ENCODE assay signal across 10 mouse cellular contexts in the genomic region with DNA sequence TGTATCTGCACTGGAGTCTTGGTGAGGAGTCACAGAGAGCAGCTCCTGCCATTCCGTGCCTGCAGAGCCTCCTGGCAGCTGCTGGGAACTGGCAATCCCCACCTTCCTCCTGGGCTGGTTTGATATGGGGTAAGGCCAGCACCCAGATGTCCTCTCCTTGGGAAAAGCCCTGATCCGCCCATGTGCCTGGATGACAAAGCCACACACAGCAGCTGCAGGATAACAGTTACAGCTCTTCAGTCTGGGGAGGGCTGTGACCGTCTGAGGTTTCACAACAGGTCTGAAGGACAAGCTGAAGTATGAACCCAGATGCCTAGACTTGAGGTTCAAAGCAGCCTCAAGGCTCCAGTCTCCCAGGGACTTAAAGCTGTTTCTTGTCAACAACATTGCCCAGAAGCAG. TPM values are rescaled to one million over a fixed set of nuclear protein-coding genes. Genes with fewer than 3 reads are reported as not detected.
DNase-seq lines count a peak whose midpoint lies in the region; ATAC-seq and TF ChIP-seq lines count a peak whose summit lies in the region.
"Had no signal": no experiment of that assay in that cellular context is flagged by ENCODE, and none has a peak within 500 bp of the region (broad histone marks: within the 10 kb centered on the region; RNA-seq: fewer than 3 reads in every experiment).

No protein-coding gene starts in this region.

- 26% methylated on average over 3 of the region's 3 CpGs for WGBS in lung, embryonic 14.5 days
- 47% methylated on average over 3 of the region's 3 CpGs for WGBS in embryonic facial prominence, embryonic 15.5 days
- WGBS in liver, embryonic 16.5 days (ENCODE audit: insufficient replicate concordance), result 38% methylated on average over 3 of the region's 3 CpGs
- WGBS in kidney, embryonic 14.5 days, result 45% methylated on average over 3 of the region's 3 CpGs

- peak; percentile 50 for ATAC-seq in lung, embryonic 14.5 days (ENCODE audit: insufficient read depth)
- no peak for ATAC-seq in embryonic facial prominence, embryonic 15.5 days (ENCODE audit: insufficient number of reproducible peaks, low FRiP score, low TSS enrichment, low read depth)
- ATAC-seq in liver, embryonic 16.5 days (ENCODE audit: low read depth), result peak; percentile 67
- no peak for ATAC-seq in kidney, embryonic 14.5 days (ENCODE audit: low FRiP score, low TSS enrichment)

- no peaks in the 10 kb centered on the region for H3K36me3 ChIP-seq in lung, embryonic 14.5 days (ENCODE audit: insufficient read depth)
- no peaks in the 10 kb centered on the region for H3K36me3 ChIP-seq in embryonic facial prominence, embryonic 15.5 days
- no peaks in the 10 kb centered on the region; the same call in 1 of the 2 replicates for H3K36me3 ChIP-seq in liver, embryonic 16.5 days (ENCODE audit: control insufficient read depth, insufficient read depth)
- no peaks in the 10 kb centered on the region for H3K36me3 ChIP-seq in kidney, embryonic 14.5 days (ENCODE audit: control insufficient read depth, insufficient read depth, low read length)

- H3K9me3 ChIP-seq in lung, embryonic 14.5 days (ENCODE audit: low read depth, low read length), result no peaks in the 10 kb centered on the region
- no peaks in the 10 kb centered on the region for H3K9me3 ChIP-seq in embryonic facial prominence, embryonic 15.5 days (replicated peaks)
- no peaks in the 10 kb centered on the region for H3K9me3 ChIP-seq in liver, embryonic 16.5 days (replicated peaks; ENCODE audit: control insufficient read depth, low read length)
- H3K9me3 ChIP-seq in kidney, embryonic 14.5 days (ENCODE audit: control insufficient read depth, low read length), result no peaks in the 10 kb centered on the region

- H3K9ac ChIP-seq in lung, embryonic 14.5 days, result no peak overlapping the region
- H3K9ac ChIP-seq in embryonic facial prominence, embryonic 15.5 days, result no peak overlapping the region
- H3K9ac ChIP-seq in liver, embryonic 16.5 days (ENCODE audit: low read depth, low read length), result peak overlapping the region; percentile 53
- H3K9ac ChIP-seq in kidney, embryonic 14.5 days (ENCODE audit: low read depth, low read length), result no peak overlapping the region

- no peaks in the 10 kb centered on the region for H3K27me3 ChIP-seq in lung, embryonic 14.5 days (ENCODE audit: insufficient read depth, low read length)
- H3K27me3 ChIP-seq in embryonic facial prominence, embryonic 15.5 days, result no peaks in the 10 kb centered on the region
- H3K27me3 ChIP-seq in liver, embryonic 16.5 days (ENCODE audit: control insufficient read depth, insufficient read depth, low read depth, low read length), result no peaks in the 10 kb centered on the region
- 0 out of 2 replicates have a peak, but pooled peaks cover 4% of the 10 kb centered on the region for H3K27me3 ChIP-seq in kidney, embryonic 14.5 days (ENCODE audit: control insufficient read depth, insufficient read depth, low read length)

- peak; percentile 85 for DNase-seq in lung, embryonic 14.5 days
- DNase-seq in lung, postnatal 25 days (ENCODE audit: low spot score), result no peak
- DNase-seq in spleen, postnatal 36 days (ENCODE audit: low spot score in 2 of 2), result peak; percentile 39 to 68
- no peak for DNase-seq in frontal cortex, adult 2 months (ENCODE audit: extremely low spot score in 1 of 2, low spot score in 1 of 2)
- DNase-seq in heart, postnatal 4 days, result no peak
- DNase-seq: cerebellum, adult 2 months; kidney, adult 8-10 months had no signal

- no peak for TF ChIP-seq CTCF in lung, embryonic 14.5 days (IDR thresholded peaks at IDR 0.05; ENCODE audit: low read depth)

- no peak overlapping the region for H3K4me2 ChIP-seq in lung, embryonic 14.5 days
- H3K4me2 ChIP-seq in embryonic facial prominence, embryonic 15.5 days (replicated peaks), result no peak overlapping the region
- peak overlapping the region; percentile 92 for H3K4me2 ChIP-seq in liver, embryonic 16.5 days (ENCODE audit: low read depth, low read length)
- H3K4me2 ChIP-seq in kidney, embryonic 14.5 days (replicated peaks; ENCODE audit: low read depth, low read length), result no peak overlapping the region

- H3K4me3 ChIP-seq in lung, embryonic 14.5 days (ENCODE audit: low read depth, low read length), result no peak overlapping the region
- H3K4me3 ChIP-seq in embryonic facial prominence, embryonic 15.5 days (replicated peaks), result no peak overlapping the region
- peak overlapping the region; percentile 34 for H3K4me3 ChIP-seq in liver, embryonic 16.5 days (ENCODE audit: low read depth, low read length)
- H3K4me3 ChIP-seq in kidney, embryonic 14.5 days (ENCODE audit: low read length), result no peak overlapping the region

- peak overlapping the region; percentile 48; the same call in 1 of the 2 replicates for H3K27ac ChIP-seq in lung, embryonic 14.5 days (ENCODE audit: low read depth)
- peak overlapping the region; percentile 5; the same call in 1 of the 2 replicates for H3K27ac ChIP-seq in embryonic facial prominence, embryonic 15.5 days (replicated peaks)
- peak overlapping the region; percentile 95 for H3K27ac ChIP-seq in liver, embryonic 16.5 days (ENCODE audit: low read length)
- H3K27ac ChIP-seq in kidney, embryonic 14.5 days (ENCODE audit: low read depth, low read length), result no peak overlapping the region

- peaks cover 38% of the 10 kb centered on the region for H3K4me1 ChIP-seq in lung, embryonic 14.5 days (ENCODE audit: insufficient read depth)
- peaks cover 77% of the 10 kb centered on the region for H3K4me1 ChIP-seq in embryonic facial prominence, embryonic 15.5 days
- peaks cover 96% of the 10 kb centered on the region for H3K4me1 ChIP-seq in liver, embryonic 16.5 days (ENCODE audit: control insufficient read depth, low read depth, low read length)
- H3K4me1 ChIP-seq in kidney, embryonic 14.5 days (ENCODE audit: control insufficient read depth, insufficient read depth, low read length), result peaks cover 23% of the 10 kb centered on the region

RNA-seq across cellular contexts. Expression of a gene that starts 6.8 kb away (rescaled TPM):
- 21.7 and 22.2 TPM in 2 replicates for polyA plus RNA-seq in lung, embryonic 14.5 days (2014; fragmentation: Nextera tagmentation; extraction: Ambion mirVana)
- 84.0 and 86.6 TPM in 2 replicates for polyA plus RNA-seq in embryonic facial prominence, embryonic 15.5 days (2015; fragmentation: Nextera tagmentation; extraction: Ambion mirVana)
- 111 and 112 TPM in 2 replicates for polyA plus RNA-seq in liver, embryonic 16.5 days (2015; fragmentation: Nextera tagmentation; extraction: Ambion mirVana)
- polyA plus RNA-seq in frontal cortex, adult 2 months (2012; rRNA removed), result 28.7 and 30.1 TPM in 2 replicates
- 10 to 100 TPM; 18.4 to 19.7 TPM for total RNA-seq in heart, postnatal 4 days (2021)
- 17.4 and 27.4 TPM in 2 replicates for polyA plus RNA-seq in kidney, embryonic 14.5 days (2014; fragmentation: Nextera tagmentation; extraction: Ambion mirVana)

Comparison
In these comparisons a context has a peak if more than half of its experiments do, and no peak if none do; other contexts are left out.
1. DNase-seq: peak in lung, embryonic 14.5 days (single experiment) and spleen, postnatal 36 days (2 of 2); none in lung, postnatal 25 days (single experiment), frontal cortex, adult 2 months (0 of 2) and heart, postnatal 4 days (single experiment).
2. ATAC-seq: peak in lung, embryonic 14.5 days (single experiment) and liver, embryonic 16.5 days (single experiment); none in embryonic facial prominence, embryonic 15.5 days (single experiment) and kidney, embryonic 14.5 days (single experiment).